In the genomic region with DNA sequence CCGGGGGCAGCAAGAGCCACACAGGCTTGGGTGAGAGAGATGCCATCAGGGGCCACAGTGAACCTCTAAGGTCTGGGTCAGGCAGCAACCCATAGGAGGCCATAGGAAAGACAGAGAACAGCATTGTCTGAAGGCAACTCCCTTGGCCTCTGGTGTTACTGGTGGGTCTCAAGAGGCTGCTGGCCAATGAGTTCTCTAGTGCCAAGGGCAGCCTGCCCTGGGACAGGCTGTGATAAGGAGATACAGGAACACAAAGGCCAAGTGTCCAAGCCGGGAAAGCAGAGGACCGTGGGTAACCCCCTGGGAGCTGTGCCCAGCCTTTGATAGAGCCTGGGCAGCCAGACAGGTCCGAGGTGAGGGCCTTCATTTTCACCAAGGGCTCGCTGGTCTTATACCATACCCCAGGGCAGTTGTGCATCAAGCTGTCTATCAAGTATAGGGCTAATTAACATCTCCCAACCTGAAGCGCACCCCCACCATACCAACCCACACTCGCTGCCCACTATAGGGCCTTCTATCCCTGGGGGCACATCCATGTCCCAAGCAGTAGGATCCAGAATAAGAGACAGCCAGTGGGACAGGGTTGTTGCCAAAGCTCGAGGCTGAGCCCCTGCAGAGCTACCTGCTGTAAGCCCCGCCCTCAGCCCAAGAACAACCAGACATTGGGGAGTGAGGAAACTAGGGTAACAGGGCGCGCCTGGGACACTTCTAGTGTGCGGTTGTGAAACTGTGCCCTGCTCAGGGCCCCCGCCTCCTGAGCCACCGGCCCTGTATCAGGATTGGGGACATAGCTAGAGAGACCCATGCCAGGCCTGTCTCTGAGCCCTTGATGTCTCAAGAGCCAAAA, we compare ENCODE assay signal across 8 mouse cellular contexts. TPM values are rescaled to one million over a fixed set of nuclear protein-coding genes. Genes with fewer than 3 reads are reported as not detected.
DNase-seq lines count a peak whose midpoint lies in the region; ATAC-seq lines count a peak whose summit lies in the region.

No protein-coding gene starts in this region.

- H3K27ac ChIP-seq in kidney, embryonic 15.5 days = no peak overlapping the region
- peak overlapping the region; percentile 46; the same call in 1 of the 2 replicates for H3K27ac ChIP-seq in forebrain, embryonic 10.5 days
- H3K27ac ChIP-seq in intestine, embryonic 15.5 days = no peak overlapping the region
- H3K27ac ChIP-seq in midbrain, embryonic 11.5 days (ENCODE audit: low read depth, low read length) = no peak overlapping the region

- peak overlapping the region; percentile 72 for H3K4me2 ChIP-seq in kidney, embryonic 15.5 days
- peak overlapping the region; percentile 83 for H3K4me2 ChIP-seq in intestine, embryonic 15.5 days (replicated peaks)
- peak overlapping the region; percentile 98 for H3K4me2 ChIP-seq in midbrain, embryonic 11.5 days

- WGBS in kidney, embryonic 15.5 days = 82% methylated on average over 14 of the region's 14 CpGs
- WGBS in forebrain, embryonic 10.5 days = 88% methylated on average over 14 of the region's 14 CpGs
- 65% methylated on average over 14 of the region's 14 CpGs for WGBS in intestine, embryonic 15.5 days
- 88% methylated on average over 14 of the region's 14 CpGs for WGBS in midbrain, embryonic 11.5 days

- H3K4me3 ChIP-seq in kidney, embryonic 15.5 days (replicated peaks) = peak overlapping the region; percentile 76
- peak overlapping the region; percentile 94 for H3K4me3 ChIP-seq in forebrain, embryonic 10.5 days
- H3K4me3 ChIP-seq in intestine, embryonic 15.5 days (replicated peaks) = peak overlapping the region; percentile 92
- H3K4me3 ChIP-seq in midbrain, embryonic 11.5 days (ENCODE audit: low read depth, low read length) = peak overlapping the region; percentile 88; the same call in 1 of the 2 replicates

- H3K36me3 ChIP-seq in kidney, embryonic 15.5 days = peaks cover 61% of the 10 kb centered on the region
- peaks cover 74% of the 10 kb centered on the region for H3K36me3 ChIP-seq in forebrain, embryonic 10.5 days (replicated peaks)
- peaks cover 54% of the 10 kb centered on the region for H3K36me3 ChIP-seq in intestine, embryonic 15.5 days
- peaks cover 49% of the 10 kb centered on the region for H3K36me3 ChIP-seq in midbrain, embryonic 11.5 days (ENCODE audit: control insufficient read depth, insufficient read depth, low read length)

- DNase-seq in kidney, adult 9 months = no peak
- DNase-seq in forebrain, embryonic 10.5 days (ENCODE audit: extremely low spot score, low spot score) = no peak
- no peak for DNase-seq in midbrain, embryonic 11.5 days (ENCODE audit: low spot score, missing footprints)
- no peak for DNase-seq in adrenal gland, adult 2 months
- DNase-seq in left cerebral cortex, postnatal 4 days = no peak
- DNase-seq in thymus, adult 18-20 months = no peak

- no peaks in the 10 kb centered on the region for H3K27me3 ChIP-seq in kidney, embryonic 15.5 days
- no peaks in the 10 kb centered on the region for H3K27me3 ChIP-seq in forebrain, embryonic 10.5 days (ENCODE audit: poor library complexity, severe bottlenecking)
- H3K27me3 ChIP-seq in intestine, embryonic 15.5 days (replicated peaks) = no peaks in the 10 kb centered on the region
- no peaks in the 10 kb centered on the region for H3K27me3 ChIP-seq in midbrain, embryonic 11.5 days (ENCODE audit: control insufficient read depth, insufficient read depth, low read length)

- ATAC-seq in kidney, embryonic 15.5 days (replicated peaks; ENCODE audit: low FRiP score) = no peak
- no peak for ATAC-seq in intestine, embryonic 15.5 days
- no peak for ATAC-seq in midbrain, embryonic 11.5 days (ENCODE audit: low FRiP score)

- peaks cover 36% of the 10 kb centered on the region for H3K4me1 ChIP-seq in kidney, embryonic 15.5 days
- peaks cover 47% of the 10 kb centered on the region for H3K4me1 ChIP-seq in forebrain, embryonic 10.5 days
- peaks cover 35% of the 10 kb centered on the region for H3K4me1 ChIP-seq in intestine, embryonic 15.5 days (replicated peaks)
- H3K4me1 ChIP-seq in midbrain, embryonic 11.5 days (ENCODE audit: control insufficient read depth, insufficient read depth, low read length) = peaks cover 36% of the 10 kb centered on the region

- H3K9ac ChIP-seq in kidney, embryonic 15.5 days = peak overlapping the region; percentile 85; the same call in 1 of the 2 replicates
- H3K9ac ChIP-seq in intestine, embryonic 15.5 days = peak overlapping the region; percentile 98; the same call in 1 of the 2 replicates
- H3K9ac ChIP-seq in midbrain, embryonic 11.5 days (ENCODE audit: low read length) = peak overlapping the region; percentile 94

- H3K9me3 ChIP-seq in kidney, embryonic 15.5 days (replicated peaks) = no peaks in the 10 kb centered on the region
- H3K9me3 ChIP-seq in forebrain, embryonic 10.5 days = no peaks in the 10 kb centered on the region
- H3K9me3 ChIP-seq in intestine, embryonic 15.5 days = no peaks in the 10 kb centered on the region
- no peaks in the 10 kb centered on the region for H3K9me3 ChIP-seq in midbrain, embryonic 11.5 days (ENCODE audit: control insufficient read depth, low read length)

- intact Hi-C loops in left cerebral cortex, postnatal 4 days (cut with DNase I) = no loop called here

RNA-seq across cellular contexts. Expression of a gene that starts 3.0 kb away (rescaled TPM):
- polyA plus RNA-seq in kidney, embryonic 15.5 days (2015; fragmentation: Nextera tagmentation; extraction: Ambion mirVana) = 44.1 and 51.8 TPM in 2 replicates
- polyA plus RNA-seq in forebrain, embryonic 10.5 days (2016; fragmentation: Nextera tagmentation; extraction: Ambion mirVana) = 134 and 144 TPM in 2 replicates
- 48.8 and 54.3 TPM in 2 replicates for polyA plus RNA-seq in intestine, embryonic 15.5 days (2015; fragmentation: Nextera tagmentation; extraction: Ambion mirVana)
- 80.8 and 94.6 TPM in 2 replicates for polyA plus RNA-seq in midbrain, embryonic 11.5 days (2014; fragmentation: Nextera tagmentation; extraction: Ambion mirVana)
- total RNA-seq in adrenal gland, adult 2 months (2021) = 1,000 to 10,000 TPM in 1 of 2 experiments, 100 to 1,000 TPM in 1; 505 to 2,290 TPM
- 7,384 and 9,917 TPM in 2 replicates for polyA plus RNA-seq in adrenal gland, adult 2 months (2012; rRNA removed)
- 100 to 1,000 TPM; 448 to 457 TPM for total RNA-seq in left cerebral cortex, postnatal 4 days (2021)

RNA-seq across cellular contexts. Expression of a gene that starts 25.1 kb away (rescaled TPM):
- 74.2 and 87.2 TPM in 2 replicates for polyA plus RNA-seq in kidney, embryonic 15.5 days (2015; fragmentation: Nextera tagmentation; extraction: Ambion mirVana)
- 110 and 111 TPM in 2 replicates for polyA plus RNA-seq in forebrain, embryonic 10.5 days (2016; fragmentation: Nextera tagmentation; extraction: Ambion mirVana)
- 76.5 and 82.1 TPM in 2 replicates for polyA plus RNA-seq in intestine, embryonic 15.5 days (2015; fragmentation: Nextera tagmentation; extraction: Ambion mirVana)
- polyA plus RNA-seq in midbrain, embryonic 11.5 days (2014; fragmentation: Nextera tagmentation; extraction: Ambion mirVana) = 73.6 and 76.9 TPM in 2 replicates
- 10 to 100 TPM; 56.0 to 62.0 TPM for total RNA-seq in adrenal gland, adult 2 months (2021)
- polyA plus RNA-seq in adrenal gland, adult 2 months (2012; rRNA removed) = 43.8 and 53.7 TPM in 2 replicates
- total RNA-seq in left cerebral cortex, postnatal 4 days (2021) = 10 to 100 TPM; 40.2 to 45.5 TPM

RNA-seq across cellular contexts. Expression of a gene that starts 37.2 kb away (rescaled TPM):
- 200 and 215 TPM in 2 replicates for polyA plus RNA-seq in kidney, embryonic 15.5 days (2015; fragmentation: Nextera tagmentation; extraction: Ambion mirVana)
- polyA plus RNA-seq in forebrain, embryonic 10.5 days (2016; fragmentation: Nextera tagmentation; extraction: Ambion mirVana) = 281 and 283 TPM in 2 replicates
- 170 and 184 TPM in 2 replicates for polyA plus RNA-seq in intestine, embryonic 15.5 days (2015; fragmentation: Nextera tagmentation; extraction: Ambion mirVana)
- polyA plus RNA-seq in midbrain, embryonic 11.5 days (2014; fragmentation: Nextera tagmentation; extraction: Ambion mirVana) = 254 and 269 TPM in 2 replicates
- total RNA-seq in adrenal gland, adult 2 months (2021) = 100 to 1,000 TPM; 113 to 141 TPM
- polyA plus RNA-seq in adrenal gland, adult 2 months (2012; rRNA removed) = 161 and 178 TPM in 2 replicates
- 100 to 1,000 TPM; 142 to 154 TPM for total RNA-seq in left cerebral cortex, postnatal 4 days (2021)

RNA-seq across cellular contexts. Expression of a gene that starts 37.3 kb away (rescaled TPM):
- 36.5 and 39.9 TPM in 2 replicates for polyA plus RNA-seq in kidney, embryonic 15.5 days (2015; fragmentation: Nextera tagmentation; extraction: Ambion mirVana)
- 39.1 and 43.3 TPM in 2 replicates for polyA plus RNA-seq in forebrain, embryonic 10.5 days (2016; fragmentation: Nextera tagmentation; extraction: Ambion mirVana)
- 33.1 and 36.5 TPM in 2 replicates for polyA plus RNA-seq in intestine, embryonic 15.5 days (2015; fragmentation: Nextera tagmentation; extraction: Ambion mirVana)
- 28.2 and 30.6 TPM in 2 replicates for polyA plus RNA-seq in midbrain, embryonic 11.5 days (2014; fragmentation: Nextera tagmentation; extraction: Ambion mirVana)
- total RNA-seq in adrenal gland, adult 2 months (2021) = 10 to 100 TPM; 18.3 to 20.9 TPM
- 91.6 and 95.4 TPM in 2 replicates for polyA plus RNA-seq in adrenal gland, adult 2 months (2012; rRNA removed)
- total RNA-seq in left cerebral cortex, postnatal 4 days (2021) = 10 to 100 TPM; 82.1 to 87.1 TPM

RNA-seq across cellular contexts. Expression of a gene that starts 58.7 kb away (rescaled TPM):
- 3.8 and 6.1 TPM in 2 replicates for polyA plus RNA-seq in kidney, embryonic 15.5 days (2015; fragmentation: Nextera tagmentation; extraction: Ambion mirVana)
- 12.3 and 14.2 TPM in 2 replicates for polyA plus RNA-seq in forebrain, embryonic 10.5 days (2016; fragmentation: Nextera tagmentation; extraction: Ambion mirVana)
- polyA plus RNA-seq in intestine, embryonic 15.5 days (2015; fragmentation: Nextera tagmentation; extraction: Ambion mirVana) = 6.8 and 10.3 TPM in 2 replicates
- polyA plus RNA-seq in midbrain, embryonic 11.5 days (2014; fragmentation: Nextera tagmentation; extraction: Ambion mirVana) = 8.2 and 9.1 TPM in 2 replicates
- total RNA-seq in adrenal gland, adult 2 months (2021) = 10 to 100 TPM in 1 of 2 experiments, 1 to 10 TPM in 1; 5.5 to 12.3 TPM
- 2.8 and 6.6 TPM in 2 replicates for polyA plus RNA-seq in adrenal gland, adult 2 months (2012; rRNA removed)
- total RNA-seq in left cerebral cortex, postnatal 4 days (2021) = 10 to 100 TPM; 29.6 to 85.6 TPM

Comparison
In these comparisons a context has a peak if more than half of its experiments do, and no peak if none do; other contexts are left out.
1. RNA of a gene that starts 3.0 kb away (polyA plus RNA-seq): 7,384 to 9,917 TPM in adrenal gland, adult 2 months; 134 to 144 TPM in forebrain, embryonic 10.5 days, 80.8 to 94.6 TPM in midbrain, embryonic 11.5 days, 44.1 to 51.8 TPM in kidney, embryonic 15.5 days and 48.8 to 54.3 TPM in intestine, embryonic 15.5 days; every median in the first group is over 10 times any median in the second.
2. Peak in every context shown above with its lines, with median percentiles within 50 percentile points of each other: H3K4me2 ChIP-seq, H3K4me3 ChIP-seq and H3K9ac ChIP-seq.